Mouse (Mus musculus) forebrain, postnatal 0 days (tissue): Measurements from ENCODE around the gene Rnft1. TPM values are rescaled to one million over a fixed set of nuclear protein-coding genes. Genes with fewer than 3 reads are reported as not detected.

ENCODE experiments used
- ATAC-seq: fragments of 200-750 bp; cut with Nextera tagmentation; 2 replicates; pipeline ENCODE4 v1.8.0; 2017; ENCODE audit warnings: mild to moderate bottlenecking, moderate library complexity
- DNase-seq: peaks from one replicate; pipeline ENCODE4 v3.0.0-alpha.2; 2015
- H3K27ac ChIP-seq: fragments of 300-500 bp; sonication (generic); 2 replicates; pipeline ENCODE4 v1.5.1; 2014; ENCODE audit warnings: low read depth, mild to moderate bottlenecking, antibody characterized with exemption, low read length, moderate library complexity, mixed read lengths
- H3K27me3 ChIP-seq: fragments of 300-500 bp; sonication (generic); 2 replicates; pipeline ENCODE4 v1.6.1; 2014; ENCODE audit warnings: mild to moderate bottlenecking, low read length, mixed read lengths; ENCODE audit not compliant: insufficient read depth
- H3K36me3 ChIP-seq: fragments of 300-500 bp; sonication (generic); 2 replicates; pipeline ENCODE4 v1.6.1; 2014; ENCODE audit warnings: mild to moderate bottlenecking, moderate library complexity; ENCODE audit not compliant: insufficient read depth
- H3K4me1 ChIP-seq: fragments of 300-500 bp; sonication (generic); 2 replicates; pipeline ENCODE4 v1.6.1; 2014; ENCODE audit warnings: antibody characterized with exemption; ENCODE audit not compliant: insufficient read depth
- H3K4me2 ChIP-seq: fragments of 300-500 bp; sonication (generic); 2 replicates; pipeline ENCODE4 v1.6.1; 2014; ENCODE audit warnings: low read depth, mild to moderate bottlenecking, moderate library complexity
- H3K4me3 ChIP-seq: fragments of 300-500 bp; sonication (generic); 2 replicates; pipeline ENCODE4 v1.5.1; 2014; ENCODE audit warnings: low read depth, low read length, mixed read lengths
- H3K9ac ChIP-seq: fragments of 300-500 bp; sonication (generic); 2 replicates; pipeline ENCODE4 v1.6.1; 2014; ENCODE audit warnings: mild to moderate bottlenecking
- H3K9me3 ChIP-seq: fragments of 300-500 bp; sonication (generic); 2 replicates; pipeline ENCODE4 v1.6.1; 2016; ENCODE audit warnings: low read length
- CTCF ChIP-seq: sonication (generic); IDR thresholded peaks from 2 replicates; pipeline ENCODE4 v1.5.1; 2016; ENCODE audit warnings: antibody characterized with exemption, control low read depth, low read depth
- WGBS: fragments of 180-500 bp; shearing (Covaris S2); extraction: QIAGEN DNeasy Blood & Tissue Kit; methylation state at CpG from one replicate; pipeline ENCODE4 v1.1.7; 2014; 5-methylcytosine and 5-hydroxymethylcytosine counted together
- polyA plus RNA-seq: library from polyadenylated mRNA; unstranded; fragments of >200 nt; fragmentation: Nextera tagmentation; extraction: Ambion mirVana; gene quantifications from 2 replicates; pipeline ENCODE4 v1.2.1, GENCODE M21; 2015
- total RNA-seq: library from RNA; depleted of rRNA; stranded (reverse); fragments of >200 nt; gene quantifications from 2 replicates; pipeline ENCODE4 v1.2.3, GENCODE M21; 2014

Rnft1 gene
- total and polyA plus RNA-seq, 2 experiments from 2014 or later, result 10.2 to 15.0 TPM

- no peaks in the 10 kb centered on the region for H3K9me3 ChIP-seq
- H3K27me3 ChIP-seq, result no peaks in the 10 kb centered on the region
- TF ChIP-seq CTCF, result no peak
- no peak for ATAC-seq
- H3K9ac ChIP-seq, result no peak overlapping the region
- no peaks in the 10 kb centered on the region for H3K4me1 ChIP-seq
- DNase-seq, result no peak
- no peak overlapping the region for H3K27ac ChIP-seq
- 95% methylated on average over 5 of the region's 5 CpGs for WGBS
- peaks cover 30% of the 10 kb centered on the region for H3K36me3 ChIP-seq
- no peak overlapping the region for H3K4me2 ChIP-seq
- no peak overlapping the region for H3K4me3 ChIP-seq
These were observed 49.9 kb downstream of the Rnft1 start for GRCm38 (mm10) chr11:86534201-86534910.

- Histone ChIP-seq H3K27ac (no peak overlapping the region), H3K4me3 (no peak overlapping the region), H3K4me1 (0 out of 2 replicates have a peak, but pooled peaks cover 14% of the 10 kb centered on the region), H3K9ac (no peak overlapping the region), H3K27me3 (no peaks in the 10 kb centered on the region), H3K36me3 (peaks cover 3% of the 10 kb centered on the region), H3K4me2 (no peak overlapping the region), H3K9me3 (no peaks in the 10 kb centered on the region)
- ATAC-seq, result no peak
- no peak for DNase-seq
- TF ChIP-seq CTCF, result no peak
- 97% methylated on average over 4 of the region's 4 CpGs for WGBS
These were observed 54.3 kb downstream of the Rnft1 start for GRCm38 (mm10) chr11:86538786-86539185.

- 92% methylated on average over 6 of the region's 6 CpGs for WGBS
- DNase-seq, result no peak
- no peak for ATAC-seq
- Histone ChIP-seq H3K4me3 (no peak overlapping the region), H3K4me2 (no peak overlapping the region), H3K27me3 (no peaks in the 10 kb centered on the region), H3K9me3 (no peaks in the 10 kb centered on the region), H3K4me1 (0 out of 2 replicates have a peak, but pooled peaks cover 14% of the 10 kb centered on the region), H3K9ac (no peak overlapping the region), H3K36me3 (no peaks in the 10 kb centered on the region), H3K27ac (no peak overlapping the region)
- TF ChIP-seq CTCF, result no peak
These were observed 55.4 kb downstream of the Rnft1 start for GRCm38 (mm10) chr11:86539716-86540475.

GRCm38 (mm10) chr11:86540476-86540845 is 56.0 kb downstream of the Rnft1 start:
- WGBS, result 91% methylated on average over 2 of the region's 2 CpGs
- TF ChIP-seq CTCF, result no peak
- Histone ChIP-seq H3K27me3 (no peaks in the 10 kb centered on the region), H3K9ac (no peak overlapping the region), H3K36me3 (no peaks in the 10 kb centered on the region), H3K4me2 (no peak overlapping the region), H3K27ac (no peak overlapping the region), H3K9me3 (no peaks in the 10 kb centered on the region), H3K4me3 (no peak overlapping the region), H3K4me1 (0 out of 2 replicates have a peak, but pooled peaks cover 14% of the 10 kb centered on the region)
- DNase-seq, result no peak
- no peak for ATAC-seq

GRCm38 (mm10) chr11:86542851-86543250 is 58.4 kb downstream of the Rnft1 start:
- 85% methylated on average over 1 of the region's 1 CpGs for WGBS
- Histone ChIP-seq H3K4me3 (no peak overlapping the region), H3K27me3 (no peaks in the 10 kb centered on the region), H3K36me3 (no peaks in the 10 kb centered on the region), H3K4me2 (no peak overlapping the region), H3K27ac (no peak overlapping the region), H3K4me1 (0 out of 2 replicates have a peak, but pooled peaks cover 14% of the 10 kb centered on the region), H3K9me3 (no peaks in the 10 kb centered on the region), H3K9ac (no peak overlapping the region)
- DNase-seq (no peak), ATAC-seq (no peak)
- TF ChIP-seq CTCF, result no peak

GRCm38 (mm10) chr11:86543960-86544638 is 59.6 kb downstream of the Rnft1 start:
- Histone ChIP-seq H3K27me3 (no peaks in the 10 kb centered on the region), H3K36me3 (no peaks in the 10 kb centered on the region), H3K9me3 (no peaks in the 10 kb centered on the region), H3K27ac (peak overlapping the region; percentile 90), H3K4me1 (0 out of 2 replicates have a peak, but pooled peaks cover 14% of the 10 kb centered on the region), H3K4me2 (peak overlapping the region; percentile 64), H3K9ac (peak overlapping the region; percentile 94), H3K4me3 (peak overlapping the region; percentile 85)
- ATAC-seq (peak; percentile 66), DNase-seq (peak; percentile 9)
- whole genome bisulfite sequencing, result 8% methylated on average over 33 of the region's 50 CpGs
- TF ChIP-seq CTCF, result no peak
